Mouse (Mus musculus) heart, adult 2 months (tissue): Measurements from ENCODE around the gene Rem1. TPM values are rescaled to one million over a fixed set of nuclear protein-coding genes. Genes with fewer than 3 reads are reported as not detected.

Experiments
- DNase-seq, 2 experiments: peaks; one replicate each; pipeline ENCODE4 v3.0.0; 2021
- H3K27ac ChIP-seq: fragments of 200-600 bp; 2 replicates; pipeline ENCODE4 v1.8.1; 2022
- H3K27me3 ChIP-seq: fragments of 200-500 bp; 2 replicates; pipeline ENCODE4 v1.6.1; 2012; ENCODE audit warnings: mild to moderate bottlenecking, low read length, inconsistent platforms, mixed read lengths; ENCODE audit not compliant: control insufficient read depth, insufficient read depth
- H3K36me3 ChIP-seq: fragments of 200-500 bp; 2 replicates; pipeline ENCODE4 v1.6.1; 2012; ENCODE audit warnings: low read length, inconsistent platforms; ENCODE audit not compliant: control insufficient read depth, insufficient read depth
- H3K4me1 ChIP-seq: fragments of 200-500 bp; 2 replicates; pipeline ENCODE4 v1.6.1; 2011; ENCODE audit warnings: low read length; ENCODE audit not compliant: control insufficient read depth, insufficient read depth
- H3K4me3 ChIP-seq: fragments of 200-600 bp; 2 replicates; pipeline ENCODE4 v1.8.1; 2022
- H3K79me2 ChIP-seq: fragments of 200-500 bp; replicated peaks from 2 replicates; pipeline ENCODE4 v1.6.1; 2012; ENCODE audit warnings: mild to moderate bottlenecking, inconsistent platforms, low read length, moderate library complexity, mixed read lengths; ENCODE audit not compliant: control insufficient read depth, insufficient read depth
- H3K9ac ChIP-seq: fragments of 200-500 bp; 2 replicates; pipeline ENCODE4 v1.6.1; 2012; ENCODE audit warnings: low read depth, mild to moderate bottlenecking, control low read depth, inconsistent platforms, low read length, mixed read lengths
- CTCF ChIP-seq: fragments of 200-600 bp; IDR thresholded peaks from 2 replicates; pipeline ENCODE4 v1.8.1; 2022; ENCODE audit warnings: antibody characterized with exemption, mild to moderate bottlenecking, moderate library complexity
- EP300 ChIP-seq: fragments of 200-500 bp; IDR thresholded peaks from 2 replicates; pipeline ENCODE4 v1.6.1; 2011; ENCODE audit warnings: low read depth, low read length, control low read depth; ENCODE audit not compliant: insufficient read depth
- POLR2A ChIP-seq: fragments of 200-500 bp; IDR thresholded peaks from 2 replicates; pipeline ENCODE4 v1.6.1; 2011; ENCODE audit warnings: mild to moderate bottlenecking, low read depth, low read length, control low read depth; ENCODE audit not compliant: insufficient read depth
- WGBS: fragments of 180-500 bp; shearing (Covaris S2); methylation state at CpG from one replicate; pipeline ENCODE4 v1.1.7; 2018; 5-methylcytosine and 5-hydroxymethylcytosine counted together
- intact Hi-C: fragments of 180-260 bp; cut with DNase I; formaldehyde crosslinking; loops from one replicate; pipeline ENCODE4 v1.15.1; 2025
- polyA plus RNA-seq: library from polyadenylated mRNA; depleted of rRNA; stranded (reverse); fragments of >200 nt; gene quantifications from 2 replicates; pipeline ENCODE4 v1.2.3, GENCODE M21; 2012
- total RNA-seq, 2 experiments: library from RNA; stranded (reverse); gene quantifications; 2 replicates each; pipeline ENCODE4 v1.2.3; 2021

The Rem1 gene
- total and polyA plus RNA-seq, 3 experiments, result 5.8 to 7.1 (median 7.1) TPM

- no peak for DNase-seq
- intact Hi-C loops, result no loop called here
- WGBS, result 87% methylated on average over 13 of the region's 13 CpGs
- Histone ChIP-seq H3K27ac (no peak overlapping the region), H3K4me3 (no peak overlapping the region), H3K4me1 (peaks cover 5% of the 10 kb centered on the region), H3K36me3 (no peaks in the 10 kb centered on the region), H3K9ac (no peak overlapping the region), H3K27me3 (no peaks in the 10 kb centered on the region), H3K79me2 (no peaks in the 10 kb centered on the region)
- TF ChIP-seq CTCF, result no peak
- no peak for TF ChIP-seq POLR2A
- no peak for TF ChIP-seq EP300
Observed at GRCm38 (mm10) chr2:152622151-152622550, 4.6 kb upstream of the Rem1 start.

GRCm38 (mm10) chr2:152622953-152623352 is 3.8 kb upstream of the Rem1 start, which contains the start of gene Defb25:
Gene Defb25, minus strand, starts transcription at chr2:152623053.
- H3K4me3 ChIP-seq, result no peak within 1 kb of the TSS
- peaks cover 5% of the 10 kb centered on the region for H3K4me1 ChIP-seq
- TF ChIP-seq CTCF (no peak), POLR2A (no peak), EP300 (no peak)
- intact Hi-C loops, result no loop called here
- no peaks in the 10 kb centered on the region for H3K79me2 ChIP-seq
- H3K36me3 ChIP-seq, result no peaks in the 10 kb centered on the region
- peaks cover under 1% of the 10 kb centered on the region; the same call in 1 of the 2 replicates for H3K27me3 ChIP-seq
- no peak for DNase-seq
- H3K27ac ChIP-seq, result no peak within 1 kb of the TSS
- no peak within 1 kb of the TSS for H3K9ac ChIP-seq
- 86% methylated on average over 7 of the region's 7 CpGs for WGBS

GRCm38 (mm10) chr2:152624566-152624965 is 2.2 kb upstream of the Rem1 start:
- Histone ChIP-seq H3K27ac (no peak overlapping the region), H3K9ac (no peak overlapping the region), H3K27me3 (peaks cover 3% of the 10 kb centered on the region; the same call in 1 of the 2 replicates), H3K4me3 (no peak overlapping the region), H3K4me1 (peaks cover 5% of the 10 kb centered on the region), H3K79me2 (no peaks in the 10 kb centered on the region), H3K36me3 (no peaks in the 10 kb centered on the region)
- TF ChIP-seq EP300 (no peak), POLR2A (no peak), CTCF (no peak)
- WGBS, result 88% methylated on average over 2 of the region's 2 CpGs
- DNase-seq, result no peak
- intact Hi-C loops, result no loop called here

- peaks cover 3% of the 10 kb centered on the region; the same call in 1 of the 2 replicates for H3K27me3 ChIP-seq
- no peak overlapping the region for H3K27ac ChIP-seq
- no peak overlapping the region for H3K4me3 ChIP-seq
- intact Hi-C loops, result no loop called here
- DNase-seq, result no peak
- no peaks in the 10 kb centered on the region for H3K36me3 ChIP-seq
- no peaks in the 10 kb centered on the region for H3K79me2 ChIP-seq
- 11% methylated on average over 1 of the region's 1 CpGs for WGBS
- no peak overlapping the region for H3K9ac ChIP-seq
- TF ChIP-seq EP300 (no peak), CTCF (no peak), POLR2A (no peak)
- H3K4me1 ChIP-seq, result peaks cover 4% of the 10 kb centered on the region
Observed at GRCm38 (mm10) chr2:152625256-152625655, 1.5 kb upstream of the Rem1 start.

- Histone ChIP-seq H3K4me3 (peak overlapping the region; percentile 23), H3K36me3 (no peaks in the 10 kb centered on the region), H3K4me1 (no peaks in the 10 kb centered on the region), H3K27ac (peak overlapping the region; percentile 75), H3K79me2 (no peaks in the 10 kb centered on the region), H3K27me3 (peaks cover 3% of the 10 kb centered on the region; the same call in 1 of the 2 replicates), H3K9ac (peak overlapping the region; percentile 76)
- DNase-seq, result peak in 1 of 2 experiments; percentile 53
- 51% methylated on average over 17 of the region's 17 CpGs for WGBS
- intact Hi-C loops, result no loop called here
- TF ChIP-seq EP300 (no peak), POLR2A (no peak), CTCF (no peak)
Observed at GRCm38 (mm10) chr2:152628066-152628465, 1.3 kb downstream of the Rem1 start.

GRCm38 (mm10) chr2:152629239-152629638 is 2.5 kb downstream of the Rem1 start:
- intact Hi-C loops, result no loop called here
- Histone ChIP-seq H3K4me1 (peaks cover 2% of the 10 kb centered on the region; the same call in 1 of the 2 replicates), H3K9ac (peak overlapping the region; percentile 1), H3K4me3 (no peak overlapping the region; the same call in 1 of the 2 replicates), H3K79me2 (no peaks in the 10 kb centered on the region), H3K36me3 (no peaks in the 10 kb centered on the region), H3K27ac (no peak overlapping the region; the same call in 1 of the 2 replicates), H3K27me3 (peaks cover 3% of the 10 kb centered on the region; the same call in 1 of the 2 replicates)
- DNase-seq, result no peak
- 51% methylated on average over 3 of the region's 3 CpGs for WGBS
- TF ChIP-seq CTCF, result no peak
